Mouse (Mus musculus) right cerebral cortex, postnatal 14 days (tissue): ENCODE results near the gene Zc3h8.

Experiments used
- DNase-seq: peaks from one replicate; pipeline ENCODE4 v3.0.0; 2022

Gene Zc3h8

GRCm38 (mm10) chr2:128890661-128891335 is 53.1 kb downstream of the Zc3h8 start:
- no peak for DNase-seq

DNA sequence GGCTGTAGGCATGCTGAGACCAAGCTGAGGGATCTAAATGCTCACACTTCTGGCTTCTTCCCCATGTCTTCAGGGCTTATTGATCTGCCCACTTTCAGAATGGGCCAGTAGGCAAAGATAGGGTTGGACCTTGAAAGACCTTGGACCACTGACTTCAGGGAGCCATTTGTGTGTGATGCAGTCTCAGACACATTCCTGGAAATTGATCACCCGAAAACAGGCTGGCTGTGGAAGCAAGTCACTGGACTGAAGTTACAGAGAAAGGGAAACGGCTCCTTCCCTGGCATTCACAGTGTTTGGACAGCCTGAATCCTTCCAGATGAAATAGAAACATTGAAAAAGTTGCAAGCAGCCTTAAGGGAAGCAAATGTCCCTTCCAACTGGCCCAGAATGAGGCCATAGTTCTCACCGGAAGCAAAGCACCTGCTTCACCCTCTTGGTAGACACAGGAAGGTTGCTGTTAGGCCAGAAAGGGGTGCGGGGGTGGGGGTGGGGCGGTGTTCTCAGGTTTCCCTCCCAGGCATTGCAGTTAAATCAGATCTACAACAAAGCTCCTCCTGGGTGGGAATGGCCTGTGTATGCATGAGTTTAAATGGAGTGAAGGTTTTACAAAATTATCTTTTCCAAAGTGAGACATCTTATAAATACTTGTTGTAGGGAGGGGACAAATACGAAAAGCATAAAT is 55.9 kb downstream of the Zc3h8 start:
- no peak for DNase-seq

- no peak for DNase-seq
These were observed 58.6 kb downstream of the Zc3h8 start for GRCm38 (mm10) chr2:128885225-128885811.

DNA sequence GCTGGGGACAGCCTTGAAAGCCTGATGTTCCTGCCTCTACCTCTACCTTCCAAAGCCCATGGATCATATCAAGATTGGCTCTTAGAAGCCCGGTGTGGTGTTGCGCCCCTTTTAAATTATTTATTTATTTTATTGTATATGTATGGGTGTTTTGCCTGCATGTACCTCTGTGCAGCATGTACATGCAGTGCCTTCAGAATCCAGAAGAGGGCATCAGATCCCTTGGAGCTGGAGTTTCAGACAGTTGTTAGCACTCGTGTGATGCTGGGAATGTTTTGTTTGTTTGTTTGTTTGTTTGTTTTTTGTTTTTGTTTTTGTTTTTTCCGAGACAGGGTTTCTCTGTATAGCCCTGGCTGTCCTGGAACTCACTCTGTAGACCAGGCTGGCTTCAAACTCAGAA is 62.6 kb downstream of the Zc3h8 start:
- no peak for DNase-seq
